Mouse (Mus musculus) ES-Bruce4 (cell line): ENCODE results near the gene Zfc3h1.

ENCODE experiments used
- EP300 ChIP-seq: IDR thresholded peaks from 2 replicates; pipeline ENCODE4 v1.6.1; 2011; ENCODE audit warnings: low read depth, low read length; ENCODE audit not compliant: insufficient read depth
- POLR2A ChIP-seq: IDR thresholded peaks from one replicate; pipeline ENCODE4 v1.8.1; 2011; ENCODE audit warnings: low read length; ENCODE audit not compliant: insufficient read depth

DNA sequence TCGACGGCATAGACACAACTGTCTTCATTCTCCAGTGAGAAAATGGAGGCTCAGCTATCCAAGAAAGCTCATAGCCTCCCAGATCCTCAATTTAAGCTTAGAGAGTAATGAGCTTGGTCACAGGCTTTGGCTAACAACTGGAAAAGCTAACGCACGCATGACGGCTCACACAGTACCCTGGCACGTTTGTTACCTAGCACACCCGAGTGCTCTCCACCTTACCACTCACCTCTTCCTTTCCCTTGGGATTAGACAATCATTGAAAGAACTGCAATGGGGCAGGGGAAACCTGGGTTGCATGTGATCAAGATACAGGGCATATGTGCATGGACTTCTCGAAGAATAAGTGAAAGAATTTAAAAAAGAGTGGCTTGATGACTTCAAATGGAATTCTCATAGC is 83.2 kb downstream of the Zfc3h1 start:
- TF ChIP-seq EP300 (no peak), POLR2A (no peak)
